Mouse (Mus musculus): ENCODE data around the gene Zwilch. TPM values are rescaled to one million over a fixed set of nuclear protein-coding genes. Genes with fewer than 3 reads are reported as not detected.
"Not testable (repeated sequence)": the region's sequence is repeated elsewhere in the genome, so short reads cannot be mapped to it uniquely, and the experiment has no call there.

Zwilch gene
- total and polyA plus RNA-seq, 3 experiments = 49.3 to 74.1 (median 72.8) TPM

- in situ Hi-C loops (cut with MboI; ENCODE audit: low pct_ligation_motif_present, low pct_unique_long_range_greater_than_20kb, low sequenced_read_pairs) = no loop called here
- no peaks in the 10 kb centered on the region for H3K9me3 ChIP-seq (replicated peaks; ENCODE audit: low read length)
- no peak overlapping the region for H3K27ac ChIP-seq (ENCODE audit: insufficient read depth, low read depth)
- TF ChIP-seq POLR2A (IDR thresholded peaks at IDR 0.05; ENCODE audit: low read depth, low read length) (no peak), JUND (conservative IDR thresholded peaks at IDR 0.05; ENCODE audit: low read depth, low read length) (no peak), CTCF (conservative IDR thresholded peaks at IDR 0.05 in 1 of 2, IDR thresholded peaks at IDR 0.05 in 1 of 2; ENCODE audit: low read depth in 2 of 2, low read length in 2 of 2) (no peak), CHD2 (IDR thresholded peaks at IDR 0.05; ENCODE audit: low read length) (no peak), BHLHE40 (IDR thresholded peaks at IDR 0.05; ENCODE audit: low read depth, low read length) (no peak)
- H3K9ac ChIP-seq (ENCODE audit: insufficient read depth, low read depth) = no peak overlapping the region
- no peaks in the 10 kb centered on the region for H3K4me1 ChIP-seq (ENCODE audit: control insufficient read depth in 1 of 2, insufficient read depth in 2 of 2)
- no peaks in the 10 kb centered on the region for H3K27me3 ChIP-seq (replicated peaks)
- H3K4me3 ChIP-seq (replicated peaks in 1 of 3; ENCODE audit: low read depth in 2 of 3, low read length in 2 of 3, poor library complexity in 1 of 3) = no peak overlapping the region
- no peak for DNase-seq (ENCODE audit: extremely low read depth)
- H3K4me2 ChIP-seq (ENCODE audit: insufficient read depth, low read depth, poor library complexity, severe bottlenecking) = no peak overlapping the region
- no peaks in the 10 kb centered on the region for H3K79me2 ChIP-seq (replicated peaks; ENCODE audit: control insufficient read depth, extremely low read depth, insufficient read depth, poor library complexity, severe bottlenecking)
- H3K36me3 ChIP-seq (replicated peaks in 1 of 2; ENCODE audit: control insufficient read depth in 1 of 2, insufficient read depth in 1 of 2, low read length in 1 of 2) = peaks cover 36 to 79% of the 10 kb centered on the region in 2 experiments
- dilution Hi-C loops (cut with MboI; ENCODE audit: extremely low pct_ligation_motif_present, extremely low pct_unique_long_range_greater_than_20kb, low sequenced_read_pairs) = no loop called here
Observed at GRCm38 (mm10) chr9:64139879-64140278, 33.0 kb downstream of the Zwilch start.

DNA sequence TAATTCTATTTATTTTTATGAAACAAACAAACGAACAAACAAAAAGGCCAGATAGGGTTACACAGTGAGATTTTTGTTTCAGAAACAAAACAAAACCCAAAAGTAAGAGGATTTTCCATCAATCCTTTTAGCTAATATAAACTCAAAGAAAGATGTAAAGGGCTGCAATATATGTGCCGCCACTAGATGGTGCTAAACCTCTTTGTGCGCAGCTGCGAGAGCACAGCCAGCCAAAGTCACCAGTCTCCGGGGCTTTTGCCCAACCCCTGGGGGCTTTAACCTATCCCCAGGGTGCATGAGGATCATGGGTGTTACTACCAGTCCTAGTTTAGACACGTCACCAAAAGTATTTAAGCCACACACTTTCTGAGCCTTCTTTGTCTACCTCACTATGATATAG lies 34.0 kb downstream of the Zwilch start:
- H3K79me2 ChIP-seq (replicated peaks; ENCODE audit: control insufficient read depth, extremely low read depth, insufficient read depth, poor library complexity, severe bottlenecking); H3K9ac ChIP-seq (ENCODE audit: insufficient read depth, low read depth); H3K27me3 ChIP-seq (replicated peaks); H3K4me1 ChIP-seq (ENCODE audit: control insufficient read depth in 1 of 2, insufficient read depth in 2 of 2); H3K4me3 ChIP-seq (replicated peaks in 1 of 3; ENCODE audit: low read depth in 2 of 3, low read length in 2 of 3, poor library complexity in 1 of 3); H3K4me2 ChIP-seq (ENCODE audit: insufficient read depth, low read depth, poor library complexity, severe bottlenecking); H3K27ac ChIP-seq (ENCODE audit: insufficient read depth, low read depth); in situ Hi-C loops (cut with MboI; ENCODE audit: low pct_ligation_motif_present, low pct_unique_long_range_greater_than_20kb, low sequenced_read_pairs); dilution Hi-C loops (cut with MboI; ENCODE audit: extremely low pct_ligation_motif_present, extremely low pct_unique_long_range_greater_than_20kb, low sequenced_read_pairs); H3K9me3 ChIP-seq (replicated peaks; ENCODE audit: low read length): not testable (repeated sequence)
- peak; percentile 50 for DNase-seq (ENCODE audit: extremely low read depth)
- H3K36me3 ChIP-seq (replicated peaks in 1 of 2; ENCODE audit: control insufficient read depth in 1 of 2, insufficient read depth in 1 of 2, low read length in 1 of 2) = peaks cover 36 to 70% of the 10 kb centered on the region in 2 experiments
- peak; percentile 61 to 64 for TF ChIP-seq CTCF (conservative IDR thresholded peaks at IDR 0.05 in 1 of 2, IDR thresholded peaks at IDR 0.05 in 1 of 2; ENCODE audit: low read depth in 2 of 2, low read length in 2 of 2)
- peak; percentile 35 for TF ChIP-seq RAD21 (IDR thresholded peaks at IDR 0.05; ENCODE audit: low read depth, low read length)
- TF ChIP-seq NRF1 (IDR thresholded peaks at IDR 0.05; ENCODE audit: low read depth, low read length) = peak; percentile 72

GRCm38 (mm10) chr9:64131623-64132022 lies 41.3 kb downstream of the Zwilch start:
- Histone ChIP-seq H3K9me3 (replicated peaks; ENCODE audit: low read length) (peaks cover 5% of the 10 kb centered on the region), H3K27me3 (replicated peaks) (no peaks in the 10 kb centered on the region), H3K9ac (ENCODE audit: insufficient read depth, low read depth) (no peak overlapping the region), H3K4me2 (ENCODE audit: insufficient read depth, low read depth, poor library complexity, severe bottlenecking) (no peak overlapping the region), H3K79me2 (replicated peaks; ENCODE audit: control insufficient read depth, extremely low read depth, insufficient read depth, poor library complexity, severe bottlenecking) (no peaks in the 10 kb centered on the region), H3K36me3 (replicated peaks in 1 of 2; ENCODE audit: control insufficient read depth in 1 of 2, insufficient read depth in 1 of 2, low read length in 1 of 2) (peaks cover 4 to 16% of the 10 kb centered on the region in 2 experiments), H3K4me1 (ENCODE audit: control insufficient read depth in 1 of 2, insufficient read depth in 2 of 2) (no peaks in the 10 kb centered on the region), H3K4me3 (replicated peaks in 1 of 3; ENCODE audit: low read depth in 2 of 3, low read length in 2 of 3, poor library complexity in 1 of 3) (no peak overlapping the region), H3K27ac (ENCODE audit: insufficient read depth, low read depth) (no peak overlapping the region)
- no peak for TF ChIP-seq MAZ (IDR thresholded peaks at IDR 0.05; ENCODE audit: low read depth, low read length)
- in situ Hi-C loops (cut with MboI; ENCODE audit: low pct_ligation_motif_present, low pct_unique_long_range_greater_than_20kb, low sequenced_read_pairs) = no loop called here
- no peak for DNase-seq (ENCODE audit: extremely low read depth)
- dilution Hi-C loops (cut with MboI; ENCODE audit: extremely low pct_ligation_motif_present, extremely low pct_unique_long_range_greater_than_20kb, low sequenced_read_pairs) = no loop called here
